Comparison of ENCODE assay signal across 7 mouse cellular contexts in genomic region chr13:69809681-69810611, GRCm38 (mm10). TPM values are rescaled to one million over a fixed set of nuclear protein-coding genes. Genes with fewer than 3 reads are reported as not detected.
DNase-seq lines count a peak whose midpoint lies in the region; ATAC-seq and TF ChIP-seq lines count a peak whose summit lies in the region.

No protein-coding gene starts in this region.

- intact Hi-C loops in left cerebral cortex, postnatal 4 days (cut with DNase I): loop anchor here (10.0 kb wide), 1 partner anchor 775 kb away; no protein-coding TSS in a partner anchor

- WGBS in embryonic facial prominence, embryonic 10.5 days: 1% methylated on average over 55 of the region's 55 CpGs
- WGBS in intestine, postnatal 0 days: under 1% methylated on average over 55 of the region's 55 CpGs
- WGBS in midbrain, embryonic 11.5 days: under 1% methylated on average over 55 of the region's 55 CpGs

- peak; percentile 95 for ATAC-seq in intestine, postnatal 0 days
- ATAC-seq in midbrain, embryonic 11.5 days (ENCODE audit: low FRiP score): peak; percentile 97

- no peaks in the 10 kb centered on the region for H3K9me3 ChIP-seq in embryonic facial prominence, embryonic 10.5 days
- no peaks in the 10 kb centered on the region for H3K9me3 ChIP-seq in intestine, postnatal 0 days (ENCODE audit: control insufficient read depth)
- no peaks in the 10 kb centered on the region for H3K9me3 ChIP-seq in midbrain, embryonic 11.5 days (ENCODE audit: control insufficient read depth, low read length)

- H3K4me1 ChIP-seq in embryonic facial prominence, embryonic 10.5 days: peaks cover 19% of the 10 kb centered on the region
- no peaks in the 10 kb centered on the region for H3K4me1 ChIP-seq in intestine, postnatal 0 days (replicated peaks; ENCODE audit: control insufficient read depth, insufficient read depth, low read length)
- peaks cover 8% of the 10 kb centered on the region for H3K4me1 ChIP-seq in midbrain, embryonic 11.5 days (ENCODE audit: control insufficient read depth, insufficient read depth, low read length)

- H3K36me3 ChIP-seq in embryonic facial prominence, embryonic 10.5 days (replicated peaks): peaks cover 38% of the 10 kb centered on the region
- H3K36me3 ChIP-seq in intestine, postnatal 0 days (ENCODE audit: control insufficient read depth, insufficient read depth): peaks cover 23% of the 10 kb centered on the region
- peaks cover 17% of the 10 kb centered on the region for H3K36me3 ChIP-seq in midbrain, embryonic 11.5 days (ENCODE audit: control insufficient read depth, insufficient read depth, low read length)

- peak overlapping the region; percentile 95 for H3K4me3 ChIP-seq in embryonic facial prominence, embryonic 10.5 days
- peak overlapping the region; percentile 95 for H3K4me3 ChIP-seq in intestine, postnatal 0 days (ENCODE audit: low read depth, low read length)
- peak overlapping the region; percentile 93 for H3K4me3 ChIP-seq in midbrain, embryonic 11.5 days (ENCODE audit: low read depth, low read length)

- no peak for TF ChIP-seq CTCF in intestine, postnatal 0 days (IDR thresholded peaks at IDR 0.05; ENCODE audit: low read depth)

- peak overlapping the region; percentile 87 for H3K27ac ChIP-seq in embryonic facial prominence, embryonic 10.5 days (replicated peaks)
- peak overlapping the region; percentile 46; the same call in 1 of the 2 replicates for H3K27ac ChIP-seq in intestine, postnatal 0 days (ENCODE audit: low read depth, low read length)
- H3K27ac ChIP-seq in midbrain, embryonic 11.5 days (ENCODE audit: low read depth, low read length): no peak overlapping the region

- H3K9ac ChIP-seq in intestine, postnatal 0 days (ENCODE audit: low read depth, low read length): peak overlapping the region; percentile 85
- H3K9ac ChIP-seq in midbrain, embryonic 11.5 days (ENCODE audit: low read length): peak overlapping the region; percentile 83

- H3K27me3 ChIP-seq in embryonic facial prominence, embryonic 10.5 days (replicated peaks; ENCODE audit: low read depth, poor library complexity, severe bottlenecking): no peaks in the 10 kb centered on the region
- H3K27me3 ChIP-seq in intestine, postnatal 0 days (replicated peaks; ENCODE audit: control insufficient read depth, insufficient read depth, low read length): no peaks in the 10 kb centered on the region
- H3K27me3 ChIP-seq in midbrain, embryonic 11.5 days (ENCODE audit: control insufficient read depth, insufficient read depth, low read length): no peaks in the 10 kb centered on the region; the same call in 1 of the 2 replicates

- peak; percentile 95 for DNase-seq in adrenal gland, postnatal 14 days
- DNase-seq in embryonic facial prominence, embryonic 10.5 days (ENCODE audit: low spot score): peak; percentile 95
- DNase-seq in gonadal fat pad, adult 2 months (ENCODE audit: low read depth): peak; percentile 16
- DNase-seq in left cerebral cortex, postnatal 4 days: peak; percentile 95
- peak; percentile 99 for DNase-seq in midbrain, embryonic 11.5 days (ENCODE audit: low spot score, missing footprints)
- DNase-seq in skeletal muscle tissue, adult 2 months (ENCODE audit: low read depth, low spot score): peak; percentile 52

- H3K4me2 ChIP-seq in intestine, postnatal 0 days (replicated peaks; ENCODE audit: low read depth): peak overlapping the region; percentile 93
- H3K4me2 ChIP-seq in midbrain, embryonic 11.5 days: peak overlapping the region; percentile 99

RNA-seq across cellular contexts. Expression of gene Med10, which starts 7.8 kb away (rescaled TPM):
- total RNA-seq in adrenal gland, postnatal 14 days (2021): 55.0 and 57.0 TPM in 2 replicates
- polyA plus RNA-seq in embryonic facial prominence, embryonic 10.5 days (2016; fragmentation: Nextera tagmentation; extraction: Ambion mirVana): 170 and 172 TPM in 2 replicates
- polyA plus RNA-seq in gonadal fat pad, adult 2 months (2012; rRNA removed): 36.7 and 37.3 TPM in 2 replicates
- polyA plus RNA-seq in intestine, postnatal 0 days (2015; fragmentation: Nextera tagmentation; extraction: Ambion mirVana): 76.1 and 79.3 TPM in 2 replicates
- 10 to 100 TPM; 69.0 to 79.9 TPM for total RNA-seq in left cerebral cortex, postnatal 4 days (2021)
- 217 and 228 TPM in 2 replicates for polyA plus RNA-seq in midbrain, embryonic 11.5 days (2014; fragmentation: Nextera tagmentation; extraction: Ambion mirVana)

Comparison
In these comparisons a context has a peak if more than half of its experiments do, and no peak if none do; other contexts are left out.
1. DNase-seq: peak in every context shown above with its lines; median percentile 99 in midbrain, embryonic 11.5 days; 95 in adrenal gland, postnatal 14 days; 95 in embryonic facial prominence, embryonic 10.5 days; 95 in left cerebral cortex, postnatal 4 days; 52 in skeletal muscle tissue, adult 2 months; 16 in gonadal fat pad, adult 2 months.